Mouse (Mus musculus) thymus, postnatal 36 days (tissue): ENCODE data around the gene Olfr458.
"Not testable (repeated sequence)": the region's sequence is repeated elsewhere in the genome, so short reads cannot be mapped to it uniquely, and the experiment has no call there.

Experiments
- DNase-seq, 2 experiments: peaks; one replicate each; pipeline ENCODE4 v3.0.0; 2022; ENCODE audit warnings: mixed read lengths in 2 of 2

Gene Olfr458

GRCm38 (mm10) chr6:42465096-42465495 lies at the start of gene Olfr458:
TSS of gene Olfr458 (minus strand) at chr6:42465196.
- no peak for DNase-seq

GRCm38 (mm10) chr6:42513461-42513860 lies 48.5 kb upstream of the Olfr458 start:
- no peak for DNase-seq

- DNase-seq, result no peak
These were observed 44.3 kb upstream of the Olfr458 start for GRCm38 (mm10) chr6:42509311-42509710.

DNA sequence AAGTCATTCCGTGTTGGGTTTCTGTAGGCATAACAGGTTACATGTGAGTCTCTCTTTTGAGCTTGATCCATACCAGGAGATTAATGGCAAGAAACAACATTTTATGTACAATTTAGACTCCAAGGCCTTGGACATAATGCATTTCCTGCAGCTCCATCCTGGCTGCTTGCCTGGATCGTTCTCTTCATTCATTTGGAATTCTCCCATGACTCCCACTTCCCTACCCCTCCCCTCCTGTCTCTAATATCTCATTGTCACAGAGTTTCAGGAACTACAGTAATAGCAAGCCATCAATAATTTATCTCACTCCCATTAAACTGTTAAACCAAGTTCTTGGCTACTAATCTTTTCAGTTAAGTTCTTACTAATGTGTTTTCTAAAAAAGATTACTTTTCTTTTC lies 38.5 kb upstream of the Olfr458 start:
- no peak for DNase-seq

DNA sequence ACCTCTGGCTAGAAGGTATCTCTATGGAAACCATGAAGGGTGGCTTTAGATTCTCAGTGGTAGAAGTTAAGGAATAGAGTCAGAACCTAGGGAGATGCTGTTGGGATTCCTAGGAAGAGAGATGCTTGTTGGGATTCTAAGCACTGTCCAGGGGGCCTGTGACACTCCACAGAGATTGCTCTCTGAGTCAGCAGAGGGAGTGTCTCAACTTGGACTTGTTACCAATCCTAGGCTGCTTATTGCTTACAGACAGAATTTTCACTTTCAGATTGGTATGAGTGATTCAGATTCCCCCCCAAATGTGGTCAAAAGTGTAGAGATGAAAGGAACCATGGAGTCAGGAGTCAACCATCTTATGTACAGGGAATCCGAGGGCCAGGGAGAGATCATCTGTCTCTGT lies 24.7 kb upstream of the Olfr458 start:
- no peak for DNase-seq

DNA sequence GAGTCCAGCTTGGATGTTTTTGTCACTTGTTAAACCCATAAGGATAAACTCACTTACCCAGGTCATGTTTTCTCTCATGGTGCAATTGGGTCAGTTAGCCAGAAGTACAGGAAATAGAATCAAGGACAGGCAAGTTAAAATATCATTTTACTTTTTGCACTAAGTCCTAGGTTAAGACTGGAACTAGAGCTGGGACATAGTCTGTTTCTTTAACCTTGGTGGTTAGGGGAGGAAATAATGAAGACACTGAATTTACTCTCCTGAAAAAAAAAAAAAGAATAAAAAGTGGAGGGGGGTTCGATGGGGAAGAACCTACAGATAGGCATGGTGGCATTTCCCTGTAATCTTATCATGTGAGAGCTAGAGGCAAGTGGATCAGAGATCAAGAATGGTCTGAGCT lies 22.1 kb upstream of the Olfr458 start, which contains the start of gene Olfr456:
TSS of gene Olfr456 (minus strand) at position 101 of the 400 bp plus-strand sequence.
- DNase-seq, result no peak

DNA sequence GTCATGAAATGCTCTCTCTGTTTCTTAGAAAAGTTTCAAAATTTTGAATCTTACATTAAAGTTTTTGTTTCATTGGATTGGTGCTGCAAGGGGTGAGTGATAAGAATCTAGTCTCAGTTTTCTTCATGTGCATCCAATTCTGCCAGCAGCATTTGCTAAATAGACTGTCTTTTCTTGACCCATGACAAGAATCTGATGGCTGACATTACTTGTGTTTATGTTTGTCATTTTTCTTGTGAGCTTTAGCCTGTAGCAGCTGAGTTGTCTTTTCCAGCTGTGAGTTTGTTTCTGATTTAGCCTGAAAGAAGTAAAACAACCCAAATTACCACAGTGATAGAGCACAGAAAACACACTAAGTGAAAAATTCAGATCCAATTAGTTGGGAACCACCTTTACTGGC lies 19.6 kb upstream of the Olfr458 start:
- DNase-seq, result no peak

GRCm38 (mm10) chr6:42476235-42476634 lies 11.2 kb upstream of the Olfr458 start, which contains the start of gene Olfr457:
TSS of gene Olfr457 (minus strand) at chr6:42476335.
- no peak for DNase-seq

DNA sequence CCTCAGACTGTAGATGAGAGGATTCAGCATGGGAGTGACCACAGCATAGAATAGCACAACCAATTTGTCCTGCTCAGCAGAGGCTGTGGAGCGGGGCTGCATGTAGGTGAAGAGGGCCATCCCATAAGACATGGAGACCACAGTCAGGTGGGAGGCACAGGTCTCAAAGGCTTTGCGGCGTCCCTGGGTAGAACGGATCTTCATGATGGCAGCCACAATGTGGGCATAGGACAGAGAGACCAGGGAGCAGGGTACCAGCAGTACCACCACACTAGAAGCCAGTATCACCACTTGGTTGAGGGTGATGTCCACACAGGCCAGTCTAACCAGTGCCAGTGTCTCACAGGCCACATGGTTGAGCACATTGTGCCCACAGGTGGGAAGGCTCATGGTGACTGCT lies 6.3 kb upstream of the Olfr458 start:
- not testable (repeated sequence) for DNase-seq

DNA sequence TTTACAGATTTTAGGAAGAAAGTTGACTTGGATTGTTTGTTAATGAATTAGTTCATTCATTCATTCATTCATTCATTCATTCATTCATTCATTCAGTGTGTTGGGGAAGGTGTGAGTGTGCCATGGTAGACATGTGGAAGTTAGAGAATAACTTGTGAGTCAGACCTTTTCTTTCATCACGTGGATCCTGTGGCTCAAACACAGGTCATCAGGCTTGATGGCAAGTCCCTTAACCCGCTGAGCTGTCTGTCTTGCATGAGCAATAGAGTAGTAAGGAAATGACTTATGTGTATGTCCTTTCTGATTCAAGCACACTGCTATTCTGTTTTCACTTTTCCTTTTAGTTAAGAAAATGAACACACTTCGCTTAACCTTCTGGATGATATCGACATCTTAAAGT lies 5.5 kb upstream of the Olfr458 start:
- no peak for DNase-seq

GRCm38 (mm10) chr6:42447381-42447780 lies 17.6 kb downstream of the Olfr458 start:
- DNase-seq, result no peak

GRCm38 (mm10) chr6:42444491-42444890 lies 20.5 kb downstream of the Olfr458 start:
- no peak for DNase-seq

DNA sequence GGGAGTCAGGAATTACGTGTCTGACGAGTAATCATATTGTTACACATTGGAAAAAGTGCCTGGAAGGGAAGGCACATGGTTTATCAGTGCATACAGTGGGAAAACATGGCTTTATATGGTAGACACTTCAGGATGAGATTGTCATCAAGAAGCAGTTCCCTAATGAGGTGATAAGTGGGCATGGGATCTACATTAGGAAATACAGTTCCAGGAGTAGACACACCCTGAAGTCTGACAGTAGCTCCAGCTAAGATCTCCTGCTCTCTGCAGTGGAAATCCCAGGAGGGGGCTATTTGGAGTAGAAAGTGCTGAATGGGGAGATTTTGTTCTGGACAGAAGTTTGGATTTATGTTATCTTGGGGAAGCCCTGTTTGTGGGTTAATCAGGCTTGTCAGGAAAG lies 23.6 kb downstream of the Olfr458 start:
- DNase-seq, result no peak

- DNase-seq, result no peak
These were observed 29.5 kb downstream of the Olfr458 start for GRCm38 (mm10) chr6:42435490-42435889.

- DNase-seq, result no peak
These were observed 30.6 kb downstream of the Olfr458 start, which contains the start of gene Tas2r126 for GRCm38 (mm10) chr6:42434446-42434845. TSS of gene Tas2r126 (plus strand) at chr6:42434535.

DNA sequence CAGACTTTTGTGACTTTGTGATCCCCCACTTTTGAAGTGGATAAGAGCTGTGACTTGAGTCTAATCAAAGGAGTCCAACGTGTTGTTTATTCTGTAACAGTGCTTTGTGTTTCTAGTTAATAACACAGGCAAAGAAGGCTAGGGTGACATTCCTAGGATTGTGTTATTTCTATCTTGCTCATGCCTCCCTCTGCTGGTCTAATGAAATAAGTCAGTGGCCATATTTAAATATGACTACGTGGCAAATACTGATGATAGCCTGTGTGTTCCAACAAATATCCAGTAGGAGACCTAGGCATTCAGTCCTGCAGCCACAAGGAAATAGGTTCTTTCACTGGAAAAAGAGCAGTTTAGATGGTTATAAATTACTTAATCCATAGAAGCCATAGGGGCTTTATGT lies 31.4 kb downstream of the Olfr458 start:
- no peak for DNase-seq

- DNase-seq, result no peak
These were observed 38.7 kb downstream of the Olfr458 start for GRCm38 (mm10) chr6:42426337-42426736.

DNA sequence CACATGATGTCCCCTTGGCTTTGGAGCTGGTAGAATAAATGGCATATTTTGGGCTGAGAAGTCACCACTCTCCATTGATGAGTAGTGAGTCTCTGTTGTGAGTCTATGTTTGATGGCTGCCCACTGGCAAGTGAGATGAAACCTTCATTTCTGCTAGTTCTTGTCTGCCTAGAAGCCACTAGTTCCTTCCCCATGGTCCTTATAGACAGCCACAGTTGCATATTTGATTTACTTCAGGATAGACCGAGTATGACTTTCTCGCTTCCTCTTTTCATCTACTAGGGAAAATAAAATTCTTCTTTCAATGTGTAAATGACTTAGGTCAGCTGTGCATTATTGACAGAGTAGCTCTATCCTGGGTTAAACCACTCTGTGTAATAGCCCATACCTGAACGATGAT lies 40.5 kb downstream of the Olfr458 start:
- no peak for DNase-seq

DNA sequence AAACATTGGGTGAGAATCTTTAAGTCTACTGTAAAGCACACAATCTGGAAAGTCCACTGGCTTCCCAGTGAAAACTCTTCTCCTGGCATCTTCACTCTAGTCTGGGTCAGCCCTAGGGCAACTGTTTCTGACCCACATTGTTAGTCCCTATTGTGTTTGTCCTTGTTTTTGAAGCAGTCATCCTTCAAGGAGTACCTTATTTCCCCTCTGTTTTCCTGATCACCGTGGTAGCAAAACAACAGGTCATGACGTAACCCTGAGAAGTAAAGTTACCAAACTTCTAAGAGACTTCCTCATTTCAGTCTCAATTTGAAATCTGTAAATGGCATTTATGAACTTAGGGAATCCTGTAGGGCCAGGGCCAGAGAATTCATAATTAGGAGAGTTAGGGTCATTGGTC lies 43.6 kb downstream of the Olfr458 start:
- no peak for DNase-seq

- no peak for DNase-seq
These were observed 45.6 kb downstream of the Olfr458 start for GRCm38 (mm10) chr6:42419443-42419842.
